Mouse (Mus musculus) G1E (cell line): ENCODE measurements around the gene Stat4. TPM values are rescaled to one million over a fixed set of nuclear protein-coding genes. Genes with fewer than 3 reads are reported as not detected.

Experiments
- ATAC-seq: 2 replicates; pipeline ENCODE4 v1.8.0; 2016; ENCODE audit warnings: mild to moderate bottlenecking; ENCODE audit not compliant: insufficient number of reproducible peaks, poor library complexity, low FRiP score, severe bottlenecking; ENCODE audit errors: extremely low read depth
- DNase-seq: peaks from one replicate; pipeline ENCODE4 v3.0.0; 2012; ENCODE audit warnings: low spot score
- H3K27me3 ChIP-seq: 2 replicates; pipeline ENCODE4 v1.6.1; 2012; ENCODE audit warnings: mild to moderate bottlenecking, low read length, inconsistent platforms; ENCODE audit not compliant: insufficient read depth
- H3K36me3 ChIP-seq: replicated peaks from 2 replicates; pipeline ENCODE3; 2012; ENCODE audit warnings: mild to moderate bottlenecking, inconsistent platforms
- H3K4me1 ChIP-seq: 2 replicates; pipeline ENCODE4 v1.6.1; 2012; ENCODE audit warnings: low read depth, low read length, inconsistent platforms, mixed read lengths; ENCODE audit not compliant: insufficient read depth
- H3K4me3 ChIP-seq: 2 replicates; pipeline ENCODE4 v1.5.1; 2012; ENCODE audit warnings: low read depth, mild to moderate bottlenecking, inconsistent platforms, low read length, moderate library complexity, mixed read lengths
- H3K9me3 ChIP-seq: replicated peaks from 2 replicates; pipeline ENCODE4 v1.6.1; 2012; ENCODE audit warnings: inconsistent platforms
- CTCF ChIP-seq: IDR thresholded peaks from 2 replicates; pipeline ENCODE4 v1.5.1; 2012; ENCODE audit warnings: low read depth, low read length, inconsistent platforms, mixed read lengths
- GATA1 ChIP-seq: IDR thresholded peaks from 2 replicates; pipeline ENCODE4 v1.6.1; 2012; ENCODE audit warnings: borderline replicate concordance, low read length, inconsistent platforms, mixed read lengths
- GATA2 ChIP-seq: IDR thresholded peaks from 2 replicates; pipeline ENCODE4 v1.6.1; 2012; ENCODE audit warnings: low read depth, low read length, inconsistent platforms, borderline replicate concordance
- POLR2AphosphoS5 ChIP-seq: IDR thresholded peaks from 2 replicates; pipeline ENCODE4 v1.6.1; 2012; ENCODE audit warnings: low read depth, low read length, inconsistent platforms; ENCODE audit not compliant: insufficient replicate concordance
- TAL1 ChIP-seq: conservative IDR thresholded peaks from 2 replicates; pipeline ENCODE4 v1.6.1; 2012; ENCODE audit warnings: low read depth, low read length, inconsistent platforms, mixed read lengths
- polyA plus RNA-seq: library from polyadenylated mRNA; stranded (reverse); fragments of >175 nt; gene quantifications from 2 replicates; pipeline ENCODE4 v1.2.3, GENCODE M21; 2012
- total RNA-seq, 2 experiments: library from RNA; stranded (forward) in 1 of 2; stranded (reverse) in 1 of 2; fragments of 200-1000 nt in 1 of 2; fragments of >200 nt in 1 of 2; fragmentation: Nextera tagmentation in 1 of 2; gene quantifications; 2 replicates each; pipeline ENCODE4 v1.2.3; 2014 to 2017

Gene Stat4
- total and polyA plus RNA-seq, 3 experiments, result 0.11 TPM; not detected in 2

DNA sequence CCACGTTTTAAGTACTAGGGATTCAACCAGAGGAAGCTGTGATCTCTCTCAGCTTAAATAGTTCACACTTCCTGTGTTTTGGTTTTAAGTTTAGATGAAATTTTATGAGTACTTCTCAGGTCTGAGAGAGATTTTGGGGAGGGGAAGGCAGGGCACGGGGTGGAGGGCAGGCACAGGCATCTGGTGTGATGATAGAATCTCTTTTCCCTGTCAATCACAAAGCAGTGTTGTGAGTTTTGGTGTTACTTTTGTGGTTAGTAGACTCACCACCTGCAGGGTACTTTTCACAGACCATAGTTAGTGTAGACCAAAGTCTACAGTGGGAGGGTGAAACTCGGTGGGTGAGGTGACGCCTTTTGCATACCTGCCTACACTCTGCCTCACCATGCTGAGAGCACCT lies 32.7 kb downstream of the Stat4 start:
- no peaks in the 10 kb centered on the region for H3K36me3 ChIP-seq
- ATAC-seq (no peak), DNase-seq (no peak)
- no peaks in the 10 kb centered on the region for H3K9me3 ChIP-seq
- no peaks in the 10 kb centered on the region; the same call in 1 of the 2 replicates for H3K27me3 ChIP-seq
- no peak overlapping the region for H3K4me3 ChIP-seq
- no peak for TF ChIP-seq GATA1
- TF ChIP-seq POLR2AphosphoS5, result no peak
- TF ChIP-seq CTCF, result no peak
- TF ChIP-seq GATA2, result no peak
- no peak for TF ChIP-seq TAL1
- no peaks in the 10 kb centered on the region for H3K4me1 ChIP-seq

DNA sequence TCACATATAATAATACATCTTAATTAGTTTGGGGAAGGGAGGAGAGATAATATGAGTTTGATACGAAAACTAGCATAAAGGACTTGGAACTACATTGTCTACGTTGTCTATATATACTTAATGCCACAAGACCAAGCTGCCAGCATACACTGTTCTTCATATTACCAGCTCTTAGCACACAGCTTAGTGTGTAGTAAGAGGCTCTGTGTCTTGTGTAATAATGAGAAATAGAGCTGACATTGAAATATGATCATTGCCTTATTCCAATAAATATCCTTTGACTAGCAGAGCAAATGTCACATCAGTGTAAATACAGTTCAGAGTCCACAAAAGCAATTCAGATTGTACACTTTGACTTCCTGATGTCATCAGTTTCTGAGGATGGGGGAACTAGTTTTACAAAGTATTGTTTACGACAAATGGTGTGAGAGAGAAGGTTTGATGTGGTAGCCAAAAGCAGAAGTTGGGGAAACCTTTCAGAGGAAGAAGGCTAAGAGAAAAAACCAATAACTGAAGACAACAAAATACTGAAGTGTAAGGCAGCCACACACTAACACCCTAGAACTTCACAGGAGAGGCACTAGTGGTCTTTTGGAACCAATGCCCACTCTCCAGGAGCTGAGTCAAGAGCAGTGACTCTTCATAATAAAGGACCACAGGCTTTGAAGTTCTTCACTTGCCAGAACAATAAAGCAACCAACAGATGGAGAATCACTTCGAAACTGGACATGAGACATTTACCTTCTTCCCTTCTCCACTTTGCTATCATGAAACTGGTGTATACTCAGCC lies 35.2 kb downstream of the Stat4 start:
- no peak overlapping the region for H3K4me3 ChIP-seq
- ATAC-seq (no peak), DNase-seq (no peak)
- H3K9me3 ChIP-seq, result no peaks in the 10 kb centered on the region
- no peaks in the 10 kb centered on the region for H3K36me3 ChIP-seq
- no peaks in the 10 kb centered on the region; the same call in 1 of the 2 replicates for H3K27me3 ChIP-seq
- no peaks in the 10 kb centered on the region for H3K4me1 ChIP-seq
- TF ChIP-seq GATA2 (no peak), POLR2AphosphoS5 (no peak), TAL1 (no peak), CTCF (no peak), GATA1 (no peak)

DNA sequence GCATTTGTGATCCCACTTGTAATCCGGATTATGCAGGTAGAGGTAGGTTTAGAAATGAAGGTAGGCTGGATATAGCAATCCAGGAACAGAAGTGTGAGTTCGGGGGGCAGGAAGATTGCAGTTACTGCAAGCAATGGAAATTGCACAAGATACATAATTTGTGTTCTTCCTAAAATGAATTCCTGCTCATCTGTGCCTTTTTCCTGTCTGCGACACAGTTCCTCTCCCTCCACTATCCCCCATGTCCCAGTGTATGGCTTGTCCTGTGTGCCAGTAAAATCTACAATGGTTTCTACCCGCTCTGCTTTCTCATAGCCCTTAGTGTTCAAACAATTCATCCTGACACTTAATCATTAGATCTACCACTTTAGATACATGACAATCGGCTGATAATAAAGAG lies 41.7 kb downstream of the Stat4 start:
- TF ChIP-seq GATA1 (no peak), CTCF (no peak), POLR2AphosphoS5 (no peak), GATA2 (no peak), TAL1 (no peak)
- DNase-seq (no peak), ATAC-seq (no peak)
- no peaks in the 10 kb centered on the region for H3K9me3 ChIP-seq
- H3K36me3 ChIP-seq, result no peaks in the 10 kb centered on the region
- H3K4me1 ChIP-seq, result no peaks in the 10 kb centered on the region
- H3K27me3 ChIP-seq, result no peaks in the 10 kb centered on the region; the same call in 1 of the 2 replicates
- no peak overlapping the region for H3K4me3 ChIP-seq

DNA sequence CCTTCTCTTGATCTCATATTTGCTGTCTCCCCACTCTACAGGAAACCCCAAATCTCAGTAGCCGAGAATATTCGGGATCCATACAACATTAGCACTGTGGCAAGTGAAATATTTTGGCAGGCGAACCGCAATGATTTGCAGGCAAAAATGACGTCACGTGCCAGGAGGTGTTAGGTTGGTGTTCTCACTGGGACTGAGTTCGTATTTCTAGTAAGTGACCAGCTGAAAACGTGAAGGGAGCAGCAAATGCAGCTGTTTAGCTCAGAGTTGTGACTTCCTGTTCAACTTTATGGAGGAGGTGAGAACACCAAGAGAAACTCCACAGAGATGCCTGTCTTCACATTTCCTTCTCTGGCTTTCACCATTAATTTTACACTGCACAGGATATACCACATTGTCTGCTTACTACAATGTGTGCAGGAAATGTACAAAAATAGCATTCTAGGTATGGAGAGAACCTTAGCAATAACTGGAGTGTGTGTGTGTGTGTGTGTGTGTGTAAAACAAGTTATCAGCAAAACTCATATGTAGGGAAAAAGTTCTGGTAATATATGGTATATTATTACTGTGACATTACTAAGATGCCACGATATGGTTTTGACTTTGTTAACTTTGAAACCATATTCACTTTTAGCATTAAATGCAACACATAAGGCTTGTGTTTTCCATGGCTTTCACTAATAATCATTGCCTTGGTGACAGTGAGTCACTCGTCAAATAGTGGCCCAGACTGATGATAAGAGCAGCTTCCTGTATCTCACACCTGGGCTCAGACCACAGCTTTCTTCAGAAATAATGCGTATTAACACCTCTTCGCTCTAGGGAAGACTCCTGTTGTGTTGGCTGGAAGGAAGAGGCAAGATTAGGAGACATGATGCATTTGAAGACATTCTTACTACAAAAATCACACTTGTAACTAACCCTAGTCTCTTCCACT lies 48.1 kb downstream of the Stat4 start:
- Histone ChIP-seq H3K4me1 (no peaks in the 10 kb centered on the region), H3K4me3 (no peak overlapping the region), H3K27me3 (peaks cover 3% of the 10 kb centered on the region; the same call in 1 of the 2 replicates), H3K9me3 (no peaks in the 10 kb centered on the region), H3K36me3 (no peaks in the 10 kb centered on the region)
- ATAC-seq (no peak), DNase-seq (no peak)
- TF ChIP-seq POLR2AphosphoS5 (no peak), TAL1 (no peak), CTCF (no peak), GATA1 (no peak), GATA2 (no peak)

DNA sequence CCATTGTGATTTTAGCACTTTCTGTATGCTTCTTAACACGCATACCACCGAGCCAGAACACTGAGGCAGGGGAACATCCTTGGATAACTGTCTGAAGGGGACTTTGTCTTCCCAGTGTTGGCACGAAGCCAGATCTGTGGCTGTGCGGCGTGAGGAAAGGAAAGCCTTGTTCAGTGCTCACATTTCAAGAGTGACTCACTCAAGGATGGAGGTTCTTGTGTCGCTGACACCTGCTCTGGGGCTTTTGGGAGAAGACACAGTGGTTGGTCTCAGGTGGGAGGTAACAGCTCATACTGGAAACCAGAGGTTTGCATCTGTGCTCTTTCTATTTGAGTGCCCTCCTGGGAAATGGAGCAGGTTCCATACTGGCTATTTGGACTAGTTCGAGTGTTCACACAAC lies 52.2 kb downstream of the Stat4 start:
- Histone ChIP-seq H3K27me3 (peaks cover 2% of the 10 kb centered on the region; the same call in 1 of the 2 replicates), H3K9me3 (no peaks in the 10 kb centered on the region), H3K4me3 (no peak overlapping the region), H3K4me1 (no peaks in the 10 kb centered on the region), H3K36me3 (no peaks in the 10 kb centered on the region)
- TF ChIP-seq GATA1, result no peak
- no peak for TF ChIP-seq GATA2
- no peak for TF ChIP-seq CTCF
- no peak for TF ChIP-seq TAL1
- TF ChIP-seq POLR2AphosphoS5, result no peak
- ATAC-seq (no peak), DNase-seq (no peak)

DNA sequence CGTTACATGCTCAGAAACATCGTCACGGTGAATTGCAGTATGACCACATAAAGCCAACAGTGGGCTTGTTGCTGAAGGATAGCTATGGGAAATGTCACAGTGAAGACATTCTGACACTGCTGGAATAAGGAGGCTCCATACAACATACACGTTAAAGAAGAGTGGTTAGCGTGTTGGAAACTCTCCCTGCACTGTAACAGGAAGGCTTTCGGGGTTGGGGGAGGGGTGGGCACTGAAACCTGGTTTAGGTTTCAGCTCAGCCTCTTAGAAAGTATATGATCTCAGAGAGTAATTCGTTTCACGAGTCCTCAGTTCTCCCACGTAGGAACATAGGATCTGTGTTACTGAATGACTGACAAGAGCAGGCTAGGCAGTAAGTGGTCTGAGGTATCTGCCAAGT lies 52.7 kb downstream of the Stat4 start:
- H3K27me3 ChIP-seq, result no peaks in the 10 kb centered on the region; the same call in 1 of the 2 replicates
- ATAC-seq, result no peak
- no peaks in the 10 kb centered on the region for H3K36me3 ChIP-seq
- no peaks in the 10 kb centered on the region for H3K9me3 ChIP-seq
- TF ChIP-seq GATA2, result no peak
- no peak for TF ChIP-seq CTCF
- TF ChIP-seq TAL1, result no peak
- TF ChIP-seq GATA1, result no peak
- no peak overlapping the region for H3K4me3 ChIP-seq
- no peaks in the 10 kb centered on the region for H3K4me1 ChIP-seq
- no peak for DNase-seq
